Mouse (Mus musculus) frontal cortex, adult 2 months (tissue): Measurements from ENCODE around the gene Zfp202. TPM values are rescaled to one million over a fixed set of nuclear protein-coding genes. Genes with fewer than 3 reads are reported as not detected.
A peak's percentile ranks its signal among the peaks of the same experiment; 100 is the strongest.

Experiments used
- DNase-seq, 2 experiments: peaks; one replicate each; pipeline ENCODE4 v3.0.0; 2022; ENCODE audit warnings: low spot score in 1 of 2; ENCODE audit errors: extremely low spot score in 1 of 2
- polyA plus RNA-seq: library from polyadenylated mRNA; depleted of rRNA; stranded (reverse); fragments of >200 nt; gene quantifications from 2 replicates; pipeline ENCODE4 v1.2.3, GENCODE M21; 2012; rRNA removed

Gene Zfp202
- polyA plus RNA-seq, 1 experiment, result 4.1 TPM

DNA sequence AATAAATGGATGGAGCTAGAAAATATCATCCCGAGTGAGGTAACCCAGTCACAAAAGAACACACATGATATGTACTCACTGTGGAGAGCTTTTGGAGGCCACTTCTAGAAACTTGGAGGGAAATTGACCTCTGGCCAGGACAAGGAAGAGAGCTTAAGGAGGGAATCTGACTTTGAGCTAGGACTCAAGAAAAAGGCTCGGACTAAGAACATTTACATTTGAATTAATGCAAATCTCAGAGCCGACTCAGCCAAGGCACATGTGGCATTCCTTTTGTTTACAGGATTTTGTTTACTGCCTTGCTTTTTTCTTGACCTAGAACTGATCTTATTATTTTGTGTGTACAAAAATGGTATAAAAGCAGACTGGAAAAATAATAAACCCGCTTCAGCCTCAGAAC lies 47.6 kb downstream of the Zfp202 start:
- no peak for DNase-seq

DNA sequence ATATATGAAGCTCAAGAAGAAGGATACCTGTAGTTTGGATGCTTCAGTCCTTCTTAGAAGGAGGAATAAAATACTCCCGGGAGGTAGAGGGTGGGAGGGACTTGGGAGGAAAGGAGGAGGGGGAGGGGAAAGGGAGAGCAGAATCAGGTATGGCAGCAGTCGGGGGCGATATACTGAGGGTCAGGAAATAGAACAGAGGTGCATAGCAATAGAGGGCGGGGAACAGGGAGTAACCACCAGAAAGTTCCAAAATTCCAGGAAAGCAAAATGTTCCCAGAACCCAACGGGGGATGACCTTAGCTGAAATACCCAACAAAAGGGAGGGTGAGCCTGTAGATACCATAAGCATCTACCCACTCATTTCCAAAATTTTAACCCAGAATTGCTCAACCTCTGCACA lies 48.2 kb downstream of the Zfp202 start:
- no peak for DNase-seq

DNA sequence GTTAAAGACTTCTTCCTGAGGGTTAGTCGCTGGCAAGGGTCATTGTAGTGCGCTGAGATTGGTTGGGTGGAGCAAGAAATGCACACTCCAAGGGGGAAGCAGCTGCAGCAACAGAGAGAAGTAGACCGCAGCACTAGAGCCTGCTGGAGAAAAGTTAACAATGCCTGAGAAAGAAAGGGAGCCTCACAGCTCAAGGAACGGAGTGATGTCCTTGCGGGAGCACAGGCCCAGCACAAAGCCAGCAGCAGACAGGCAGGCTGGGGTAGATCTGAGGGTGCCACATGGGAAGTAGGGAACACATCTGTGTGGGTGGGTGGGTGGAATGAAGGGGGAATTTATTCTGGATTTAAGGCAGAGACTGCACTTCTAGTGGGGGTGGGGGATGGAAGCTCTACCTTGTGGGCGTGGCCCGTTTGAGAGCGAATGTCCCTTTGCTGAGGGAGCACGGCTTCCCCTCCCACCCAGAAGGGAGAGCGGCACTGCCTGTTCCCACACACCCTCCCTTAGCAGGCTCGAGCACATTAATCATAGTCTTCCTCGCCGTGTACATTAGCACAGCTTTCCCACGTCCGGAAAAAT lies 49.2 kb downstream of the Zfp202 start:
- DNase-seq, result peak; percentile 58 to 73

DNA sequence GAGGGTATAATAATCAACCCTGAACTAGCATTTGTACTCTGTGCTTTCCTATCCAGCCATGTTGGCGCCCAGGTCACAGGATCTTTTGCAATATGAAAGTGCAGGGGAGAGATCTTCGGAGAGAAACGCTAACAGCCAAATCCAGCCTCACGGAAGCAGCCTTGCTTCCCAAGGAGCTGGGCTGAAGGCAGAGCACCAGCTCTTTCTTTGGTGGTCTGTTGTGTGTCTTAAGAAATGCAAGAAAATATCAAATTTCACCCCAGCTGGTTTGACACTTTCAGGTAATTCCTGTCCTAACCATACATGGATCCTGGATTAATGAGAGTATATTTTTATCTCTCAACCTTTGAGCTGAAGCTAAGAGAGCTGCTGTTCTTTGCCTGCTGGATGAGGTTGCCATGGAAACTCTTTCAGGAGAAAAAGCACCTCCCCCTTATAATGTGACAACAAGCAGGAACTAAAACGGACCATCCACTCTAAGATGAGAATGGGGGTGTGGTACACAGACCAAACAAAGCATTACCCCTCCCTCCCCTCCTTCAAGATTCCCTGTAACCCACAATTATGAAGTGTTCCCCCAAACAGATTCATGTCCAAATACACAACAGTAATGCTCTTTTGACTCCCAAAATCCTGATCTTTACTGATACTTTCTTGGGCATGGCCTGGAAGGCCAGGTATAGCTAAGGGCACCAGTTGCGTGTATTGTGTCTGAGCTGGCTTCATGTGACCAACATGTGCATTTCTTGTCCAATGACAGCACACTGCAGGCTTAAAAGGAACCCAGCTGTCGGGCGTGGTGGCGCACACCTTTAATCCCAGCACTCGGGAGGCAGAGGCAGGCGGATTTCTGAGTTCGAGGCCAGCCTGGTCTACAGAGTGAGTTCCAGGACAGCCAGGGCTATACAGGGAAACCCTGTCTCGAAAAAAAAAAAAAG lies 50.1 kb downstream of the Zfp202 start:
- DNase-seq, result peak; percentile 74 to 77

DNA sequence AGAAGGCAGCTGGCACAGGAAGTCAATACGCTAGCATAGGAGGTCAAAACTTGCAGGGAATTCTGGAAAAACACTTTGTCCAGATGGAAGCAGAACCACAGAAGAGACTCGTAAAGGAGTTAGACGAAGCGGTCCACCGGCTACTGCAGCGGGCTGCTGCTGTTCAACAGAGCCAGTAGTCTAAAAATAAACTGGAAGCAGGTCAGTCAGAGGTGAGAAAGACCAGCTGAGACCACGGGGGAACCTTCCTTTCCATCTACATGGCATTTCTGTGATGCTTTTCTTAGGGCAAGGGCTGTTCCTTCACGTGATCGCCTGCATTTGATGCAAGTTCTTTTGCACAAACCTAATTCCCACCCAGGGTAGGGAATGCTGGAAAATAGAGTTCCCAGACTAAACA lies 53.4 kb downstream of the Zfp202 start:
- no peak for DNase-seq

DNA sequence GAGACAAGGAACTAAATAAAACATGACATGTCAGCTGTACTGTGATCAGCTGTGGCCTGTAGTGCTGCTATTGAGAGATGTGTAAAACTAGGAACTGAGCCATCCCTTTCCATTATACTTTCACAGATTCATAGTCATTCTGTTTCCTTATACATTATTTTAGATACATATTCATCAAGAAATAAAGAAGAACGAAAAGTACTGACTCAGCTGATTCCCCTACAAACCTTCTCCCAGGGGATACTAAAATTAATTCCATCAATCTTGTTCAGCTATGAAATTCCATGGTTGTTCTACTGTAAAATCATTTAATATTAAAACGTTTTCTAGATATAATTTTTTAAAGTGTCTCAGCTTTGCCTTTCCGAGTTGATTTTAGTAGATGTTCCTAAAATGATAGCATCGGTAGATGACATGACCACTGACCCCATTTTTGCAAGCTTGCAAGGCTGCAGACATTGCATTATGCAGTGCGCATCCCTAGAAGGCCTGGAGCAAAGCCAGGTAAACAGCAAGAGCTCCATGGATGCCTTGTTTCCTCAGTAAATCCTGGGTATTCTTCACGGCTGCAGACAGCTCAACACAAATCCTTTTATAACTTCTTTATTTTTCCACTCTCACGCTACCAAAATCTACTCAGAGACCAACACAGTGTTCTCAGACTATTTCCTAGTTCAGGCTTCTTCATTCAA lies 54.0 kb downstream of the Zfp202 start:
- DNase-seq, result no peak

DNA sequence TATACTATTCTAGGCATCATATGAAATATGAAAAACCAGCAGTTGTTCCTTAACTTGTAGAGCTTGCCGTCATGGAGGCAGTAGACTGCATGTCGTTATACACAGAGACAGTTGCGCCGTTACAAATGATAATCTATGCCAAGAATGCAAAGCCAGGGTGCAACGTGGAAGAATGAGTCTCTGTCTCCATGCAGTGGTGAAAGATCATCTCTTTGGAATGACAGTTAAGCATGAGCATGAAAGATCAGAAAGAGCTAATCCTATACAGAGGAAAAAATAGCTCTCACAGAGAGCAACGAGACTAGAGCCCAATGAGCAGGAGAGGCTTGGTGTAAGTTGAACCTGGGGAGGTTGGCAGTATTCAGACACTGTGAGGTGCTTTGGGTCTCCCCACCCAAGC lies 54.6 kb downstream of the Zfp202 start:
- DNase-seq, result no peak

DNA sequence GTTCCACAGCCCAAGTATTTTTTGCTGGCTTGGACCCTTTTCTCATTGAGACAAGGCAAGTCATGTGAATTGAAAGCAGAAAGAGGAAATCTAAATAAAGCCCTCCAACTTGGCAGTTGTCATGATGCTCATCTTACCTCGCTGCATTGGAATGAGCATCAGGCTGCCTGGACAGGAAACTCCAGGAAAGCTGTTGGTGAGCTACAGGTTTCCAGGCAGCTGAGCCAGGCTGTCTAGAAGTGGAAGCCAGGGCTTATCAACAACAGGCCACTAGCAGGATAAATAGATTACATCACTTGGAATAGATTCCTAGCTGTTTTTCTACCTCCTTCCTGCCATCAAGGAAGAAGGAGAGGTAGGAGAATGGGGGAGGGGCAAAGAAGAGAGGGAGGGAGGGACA lies 57.0 kb downstream of the Zfp202 start:
- DNase-seq, result no peak

DNA sequence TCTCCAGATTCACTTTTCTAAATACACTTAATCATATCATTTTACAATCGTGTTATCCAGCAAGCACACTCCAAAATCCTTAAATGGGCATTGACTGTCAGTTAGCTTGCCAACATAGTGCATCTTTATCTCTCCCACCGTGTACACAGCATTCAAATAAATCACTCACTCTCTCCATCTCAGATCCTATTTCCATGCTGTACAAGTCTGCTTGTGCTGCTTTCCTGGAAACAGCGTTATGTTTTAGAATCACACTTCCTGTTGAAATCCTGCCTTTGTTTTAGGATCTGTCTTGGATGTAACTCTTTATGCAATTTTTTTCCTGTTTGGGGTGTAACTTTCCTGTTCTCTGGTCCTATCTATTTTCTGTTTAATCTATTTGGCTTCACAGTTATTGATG lies 60.3 kb downstream of the Zfp202 start:
- no peak for DNase-seq

Other genes starting within 250 kb of the Zfp202 start
- gene Olfr975, start 240.3 kb upstream of the Zfp202 start, polyA plus RNA-seq, result 0.02 TPM in 1 of 2 replicates, not detected in the other
- not detected in 2 replicates for gene Olfr976, start 231.2 kb upstream of the Zfp202 start, polyA plus RNA-seq
- not detected in 2 replicates for gene Olfr978, start 200.2 kb upstream of the Zfp202 start, polyA plus RNA-seq
- gene Olfr979, start 188.9 kb upstream of the Zfp202 start, polyA plus RNA-seq, result not detected in 2 replicates
- gene Olfr980, start 182.7 kb upstream of the Zfp202 start, polyA plus RNA-seq, result not detected in 2 replicates
- gene Olfr981, start 170.9 kb upstream of the Zfp202 start, polyA plus RNA-seq, result 0.04 and 0.11 TPM in 2 replicates
- not detected in 2 replicates for gene Olfr982, start 118.5 kb upstream of the Zfp202 start, polyA plus RNA-seq
- gene Olfr983, start 98.7 kb upstream of the Zfp202 start, polyA plus RNA-seq, result not detected in 2 replicates
- gene Olfr984, start 78.1 kb upstream of the Zfp202 start, polyA plus RNA-seq, result not detected in 2 replicates
- 0.08 TPM in 1 of 2 replicates, not detected in the other for gene Olfr985, start 62.1 kb upstream of the Zfp202 start, polyA plus RNA-seq
- not detected in 2 replicates for gene Tmem225, start 44.2 kb upstream of the Zfp202 start, polyA plus RNA-seq
- gene Olfr986, start 11.4 kb upstream of the Zfp202 start, polyA plus RNA-seq, result not detected in 2 replicates
- 77.5 and 88.8 TPM in 2 replicates for gene Scn3b, start 76.9 kb downstream of the Zfp202 start, polyA plus RNA-seq